ENCODE assay signal across 8 mouse cellular contexts in the genomic region with DNA sequence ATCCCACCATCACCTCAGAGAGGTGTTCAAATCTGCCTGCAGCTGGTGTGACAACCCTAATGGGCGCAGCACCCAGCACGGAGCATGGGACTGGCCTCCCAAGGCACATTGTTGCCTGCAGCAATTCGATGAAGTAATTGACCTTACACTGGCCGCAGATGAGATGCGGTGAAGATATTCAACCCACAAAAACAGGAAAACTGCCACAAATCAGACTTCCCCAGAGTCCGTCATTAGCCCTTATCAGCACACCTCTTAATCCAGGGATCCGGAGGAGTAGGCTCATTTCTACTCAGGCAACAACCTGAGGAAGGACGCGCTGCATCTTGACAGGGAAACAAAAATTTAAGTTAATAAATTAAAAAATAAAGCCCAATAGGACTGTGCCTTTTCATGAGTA. TPM values are rescaled to one million over a fixed set of nuclear protein-coding genes. Genes with fewer than 3 reads are reported as not detected.
DNase-seq lines count a peak whose midpoint lies in the region; ATAC-seq lines count a peak whose summit lies in the region.

No protein-coding gene starts in this region.

- DNase-seq in lung, postnatal 14 days: no peak
- DNase-seq in layer of hippocampus, adult 9-10 months (ENCODE audit: low spot score): no peak
- DNase-seq in yolk sac, embryonic 10.5 days (ENCODE audit: low spot score): no peak
- DNase-seq in testis, postnatal 10 days (ENCODE audit: low spot score): no peak

- H3K9ac ChIP-seq in lung, embryonic 15.5 days: peak overlapping the region; percentile 47
- H3K9ac ChIP-seq in forebrain, embryonic 15.5 days (replicated peaks): peak overlapping the region; percentile 74; the same call in 1 of the 2 replicates
- H3K9ac ChIP-seq in limb, embryonic 12.5 days (replicated peaks): no peak overlapping the region
- no peak overlapping the region for H3K9ac ChIP-seq in neural tube, embryonic 15.5 days (replicated peaks)

- H3K4me2 ChIP-seq in lung, embryonic 15.5 days: peak overlapping the region; percentile 80
- H3K4me2 ChIP-seq in forebrain, embryonic 15.5 days (replicated peaks): peak overlapping the region; percentile 76
- H3K4me2 ChIP-seq in limb, embryonic 12.5 days: peak overlapping the region; percentile 60
- H3K4me2 ChIP-seq in neural tube, embryonic 15.5 days: peak overlapping the region; percentile 62

- peaks cover 8% of the 10 kb centered on the region; the same call in 1 of the 2 replicates for H3K4me1 ChIP-seq in lung, embryonic 15.5 days
- H3K4me1 ChIP-seq in forebrain, embryonic 15.5 days: peaks cover 14% of the 10 kb centered on the region
- no peaks in the 10 kb centered on the region; the same call in 1 of the 2 replicates for H3K4me1 ChIP-seq in limb, embryonic 12.5 days (replicated peaks)
- H3K4me1 ChIP-seq in neural tube, embryonic 15.5 days: peaks cover 12% of the 10 kb centered on the region

- no peak for ATAC-seq in lung, embryonic 15.5 days (ENCODE audit: borderline replicate concordance, extremely low read depth, low FRiP score, low TSS enrichment)
- ATAC-seq in forebrain, embryonic 15.5 days (replicated peaks): no peak
- ATAC-seq in limb, embryonic 12.5 days (ENCODE audit: insufficient number of reproducible peaks, insufficient read depth, low FRiP score, low TSS enrichment, low read depth): no peak
- no peak for ATAC-seq in neural tube, embryonic 15.5 days (ENCODE audit: low FRiP score)

- H3K36me3 ChIP-seq in lung, embryonic 15.5 days: no peaks in the 10 kb centered on the region
- no peaks in the 10 kb centered on the region for H3K36me3 ChIP-seq in forebrain, embryonic 15.5 days
- no peaks in the 10 kb centered on the region for H3K36me3 ChIP-seq in limb, embryonic 12.5 days
- no peaks in the 10 kb centered on the region for H3K36me3 ChIP-seq in neural tube, embryonic 15.5 days

- H3K27me3 ChIP-seq in lung, embryonic 15.5 days: no peaks in the 10 kb centered on the region
- no peaks in the 10 kb centered on the region for H3K27me3 ChIP-seq in forebrain, embryonic 15.5 days
- H3K27me3 ChIP-seq in limb, embryonic 12.5 days: no peaks in the 10 kb centered on the region
- H3K27me3 ChIP-seq in neural tube, embryonic 15.5 days (replicated peaks): no peaks in the 10 kb centered on the region

- peak overlapping the region; percentile 50 for H3K4me3 ChIP-seq in lung, embryonic 15.5 days
- peak overlapping the region; percentile 48 for H3K4me3 ChIP-seq in forebrain, embryonic 15.5 days
- peak overlapping the region; percentile 39; the same call in 1 of the 2 replicates for H3K4me3 ChIP-seq in limb, embryonic 12.5 days (replicated peaks)
- peak overlapping the region; percentile 41 for H3K4me3 ChIP-seq in neural tube, embryonic 15.5 days (replicated peaks)

- WGBS in lung, embryonic 15.5 days: 55% methylated on average over 9 of the region's 9 CpGs
- WGBS in forebrain, embryonic 15.5 days: 79% methylated on average over 9 of the region's 9 CpGs
- 77% methylated on average over 9 of the region's 9 CpGs for WGBS in limb, embryonic 12.5 days
- WGBS in neural tube, embryonic 15.5 days: 72% methylated on average over 9 of the region's 9 CpGs

- no peaks in the 10 kb centered on the region for H3K9me3 ChIP-seq in lung, embryonic 15.5 days
- H3K9me3 ChIP-seq in forebrain, embryonic 15.5 days: no peaks in the 10 kb centered on the region
- no peaks in the 10 kb centered on the region for H3K9me3 ChIP-seq in limb, embryonic 12.5 days
- no peaks in the 10 kb centered on the region for H3K9me3 ChIP-seq in neural tube, embryonic 15.5 days (replicated peaks)

- H3K27ac ChIP-seq in lung, embryonic 15.5 days: no peak overlapping the region
- H3K27ac ChIP-seq in forebrain, embryonic 15.5 days (replicated peaks): peak overlapping the region; percentile 69; the same call in 1 of the 2 replicates
- H3K27ac ChIP-seq in limb, embryonic 12.5 days: no peak overlapping the region
- H3K27ac ChIP-seq in neural tube, embryonic 15.5 days (replicated peaks): peak overlapping the region; percentile 73; the same call in 1 of the 2 replicates

RNA-seq across cellular contexts. Expression of gene Lca5, which starts 6.2 kb away (rescaled TPM):
- 14.5 and 18.4 TPM in 2 replicates for polyA plus RNA-seq in lung, embryonic 15.5 days (2015; fragmentation: Nextera tagmentation; extraction: Ambion mirVana)
- polyA plus RNA-seq in forebrain, embryonic 15.5 days (2015; fragmentation: Nextera tagmentation; extraction: Ambion mirVana): 22.2 and 22.7 TPM in 2 replicates
- polyA plus RNA-seq in limb, embryonic 12.5 days (2016; fragmentation: Nextera tagmentation; extraction: Ambion mirVana): 24.9 and 27.6 TPM in 2 replicates
- polyA plus RNA-seq in neural tube, embryonic 15.5 days (2015; fragmentation: Nextera tagmentation; extraction: Ambion mirVana): 12.0 and 14.2 TPM in 2 replicates

Comparison
In these comparisons a context has a peak if more than half of its experiments do, and no peak if none do; other contexts are left out.
1. H3K27ac ChIP-seq: peak in forebrain, embryonic 15.5 days (single experiment) and neural tube, embryonic 15.5 days (single experiment); none in lung, embryonic 15.5 days (single experiment) and limb, embryonic 12.5 days (single experiment).
2. H3K9ac ChIP-seq: peak in lung, embryonic 15.5 days (single experiment) and forebrain, embryonic 15.5 days (single experiment); none in limb, embryonic 12.5 days (single experiment) and neural tube, embryonic 15.5 days (single experiment).
3. Peak in every context shown above with its lines, with median percentiles within 50 percentile points of each other: H3K4me2 ChIP-seq and H3K4me3 ChIP-seq.